Mouse (Mus musculus): ENCODE data around the gene Olfr1427. TPM values are rescaled to one million over a fixed set of nuclear protein-coding genes. Genes with fewer than 3 reads are reported as not detected.

Gene Olfr1427
- polyA plus RNA-seq, 1 experiment: not detected

Other genes with a start within 250 kb of the Olfr1427 start
- not detected for gene Olfr1418, start 242.3 kb downstream of the Olfr1427 start, polyA plus RNA-seq (2012; fragmentation: generic; extraction: Trizol)
- gene Olfr1419, start 228.2 kb downstream of the Olfr1427 start, polyA plus RNA-seq (2012; fragmentation: generic; extraction: Trizol): not detected
- gene Olfr1420, start 216.8 kb downstream of the Olfr1427 start, polyA plus RNA-seq (2012; fragmentation: generic; extraction: Trizol): not detected
- gene Patl1, start 190.9 kb downstream of the Olfr1427 start, polyA plus RNA-seq (2012; fragmentation: generic; extraction: Trizol): 13.3 TPM
- gene Osbp, start 137.4 kb downstream of the Olfr1427 start, polyA plus RNA-seq (2012; fragmentation: generic; extraction: Trizol): 14.3 TPM
- gene Olfr1423, start 62.0 kb downstream of the Olfr1427 start, polyA plus RNA-seq (2012; fragmentation: generic; extraction: Trizol): 0.01 TPM
- gene Olfr1424, start 40.7 kb downstream of the Olfr1427 start, polyA plus RNA-seq (2012; fragmentation: generic; extraction: Trizol): not detected
- gene Olfr1425, start 25.6 kb downstream of the Olfr1427 start, polyA plus RNA-seq (2012; fragmentation: generic; extraction: Trizol): not detected
- gene Olfr1426, start 11.3 kb downstream of the Olfr1427 start, polyA plus RNA-seq (2012; fragmentation: generic; extraction: Trizol): not detected
- gene Olfr1428, start 12.6 kb upstream of the Olfr1427 start, polyA plus RNA-seq (2012; fragmentation: generic; extraction: Trizol): not detected
- not detected for gene Olfr76, start 19.9 kb upstream of the Olfr1427 start, polyA plus RNA-seq (2012; fragmentation: generic; extraction: Trizol)
- not detected for gene Olfr1555-ps1, start 66.8 kb upstream of the Olfr1427 start, polyA plus RNA-seq (2012; fragmentation: generic; extraction: Trizol)
- gene Olfr1431, start 97.3 kb upstream of the Olfr1427 start, polyA plus RNA-seq (2012; fragmentation: generic; extraction: Trizol): not detected
- not detected for gene Olfr1432, start 129.3 kb upstream of the Olfr1427 start, polyA plus RNA-seq (2012; fragmentation: generic; extraction: Trizol)
- not detected for gene Olfr262, start 138.3 kb upstream of the Olfr1427 start, polyA plus RNA-seq (2012; fragmentation: generic; extraction: Trizol)
- gene Olfr235, start 157.7 kb upstream of the Olfr1427 start, polyA plus RNA-seq (2012; fragmentation: generic; extraction: Trizol): not detected
- not detected for gene Olfr1434, start 176.5 kb upstream of the Olfr1427 start, polyA plus RNA-seq (2012; fragmentation: generic; extraction: Trizol)
- not detected for gene Olfr1436, start 195.8 kb upstream of the Olfr1427 start, polyA plus RNA-seq (2012; fragmentation: generic; extraction: Trizol)
- not detected for gene Olfr1437, start 221.8 kb upstream of the Olfr1427 start, polyA plus RNA-seq (2012; fragmentation: generic; extraction: Trizol)
- not detected for gene Olfr1438-ps1, start 232.6 kb upstream of the Olfr1427 start, polyA plus RNA-seq (2012; fragmentation: generic; extraction: Trizol)